Mouse (Mus musculus) spleen, adult 2 months (tissue): ENCODE measurements around the gene Ano9. TPM values are rescaled to one million over a fixed set of nuclear protein-coding genes. Genes with fewer than 3 reads are reported as not detected.
A peak's percentile ranks its signal among the peaks of the same experiment; 100 is the strongest.

ENCODE experiments used
- DNase-seq, 2 experiments: peaks; one replicate each; pipeline versions ENCODE4 v3.0.0 to v3.0.0-alpha.2; 2012 to 2021; ENCODE audit warnings: low spot score in 2 of 2, low read depth in 1 of 2
- H3K27ac ChIP-seq: fragments of 200-500 bp; 2 replicates; pipeline ENCODE4 v1.5.1; 2012; ENCODE audit warnings: low read length, inconsistent platforms; ENCODE audit not compliant: insufficient read depth
- H3K27me3 ChIP-seq: fragments of 200-500 bp; 2 replicates; pipeline ENCODE4 v1.6.1; 2012; ENCODE audit warnings: mild to moderate bottlenecking, moderate library complexity, low read length, inconsistent platforms; ENCODE audit not compliant: control insufficient read depth, insufficient read depth
- H3K36me3 ChIP-seq: fragments of 200-500 bp; 2 replicates; pipeline ENCODE4 v1.6.1; 2012; ENCODE audit warnings: mild to moderate bottlenecking, low read length, inconsistent platforms; ENCODE audit not compliant: control insufficient read depth, insufficient read depth
- H3K4me1 ChIP-seq: fragments of 200-500 bp; 2 replicates; pipeline ENCODE4 v1.6.1; 2011; ENCODE audit warnings: inconsistent platforms; ENCODE audit not compliant: control insufficient read depth, insufficient read depth, insufficient read length
- H3K4me3 ChIP-seq: fragments of 200-500 bp; 2 replicates; pipeline ENCODE4 v1.5.1; 2011; ENCODE audit warnings: mild to moderate bottlenecking, inconsistent platforms; ENCODE audit not compliant: insufficient read depth, insufficient read length; ENCODE audit errors: extremely low read depth
- CTCF ChIP-seq: fragments of 200-500 bp; IDR thresholded peaks from 2 replicates; pipeline ENCODE4 v1.5.1; 2011; ENCODE audit warnings: mild to moderate bottlenecking, inconsistent platforms; ENCODE audit not compliant: insufficient read depth, insufficient read length, insufficient replicate concordance; ENCODE audit errors: extremely low read depth
- POLR2A ChIP-seq: fragments of 200-500 bp; IDR thresholded peaks from 2 replicates; pipeline ENCODE4 v1.6.1; 2011; ENCODE audit warnings: low read depth, low read length, inconsistent platforms
- WGBS: fragments of 180-500 bp; shearing (Covaris S2); methylation state at CpG from one replicate; pipeline ENCODE4 v1.1.7; 2018; 5-methylcytosine and 5-hydroxymethylcytosine counted together
- polyA plus RNA-seq: library from polyadenylated mRNA; depleted of rRNA; stranded (reverse); fragments of >200 nt; gene quantifications from 2 replicates; pipeline ENCODE4 v1.2.3, GENCODE M21; 2012

Gene Ano9
- polyA plus RNA-seq, 1 experiment: 0.02 TPM

GRCm38 (mm10) chr7:141077841-141078240 is 39.8 kb downstream of the Ano9 start, which contains the start of gene Pkp3:
Pkp3 (plus strand) TSS chr7:141078218.
- WGBS: 92% methylated on average over 15 of the region's 15 CpGs
- Histone ChIP-seq H3K4me3 (no peak within 1 kb of the TSS), H3K36me3 (no peaks in the 10 kb centered on the region), H3K27ac (no peak within 1 kb of the TSS), H3K27me3 (no peaks in the 10 kb centered on the region), H3K4me1 (no peaks in the 10 kb centered on the region)
- TF ChIP-seq CTCF: no peak
- TF ChIP-seq POLR2A: no peak
- DNase-seq: no peak

GRCm38 (mm10) chr7:141073782-141074181 is 43.8 kb downstream of the Ano9 start:
- H3K4me1 ChIP-seq: peaks cover 4% of the 10 kb centered on the region; the same call in 1 of the 2 replicates
- TF ChIP-seq POLR2A (no peak), CTCF (no peak)
- peaks cover 5% of the 10 kb centered on the region for H3K27me3 ChIP-seq
- no peak overlapping the region for H3K4me3 ChIP-seq
- H3K36me3 ChIP-seq: no peaks in the 10 kb centered on the region
- WGBS: 64% methylated on average over 4 of the region's 4 CpGs
- H3K27ac ChIP-seq: no peak overlapping the region
- DNase-seq: no peak

- Histone ChIP-seq H3K36me3 (no peaks in the 10 kb centered on the region), H3K4me3 (peak overlapping the region; percentile 10; the same call in 1 of the 2 replicates), H3K4me1 (peaks cover 4% of the 10 kb centered on the region; the same call in 1 of the 2 replicates), H3K27ac (peak overlapping the region; percentile 54), H3K27me3 (peaks cover 5% of the 10 kb centered on the region)
- DNase-seq: peak; percentile 58 to 63
- 7% methylated on average over 23 of the region's 23 CpGs for WGBS
- TF ChIP-seq CTCF: peak; percentile 85; the same call in 1 of the 2 replicates
- no peak for TF ChIP-seq POLR2A
These were observed 45.4 kb downstream of the Ano9 start for GRCm38 (mm10) chr7:141072017-141072745.

- Histone ChIP-seq H3K4me1 (peaks cover 4% of the 10 kb centered on the region; the same call in 1 of the 2 replicates), H3K27ac (no peak overlapping the region), H3K36me3 (no peaks in the 10 kb centered on the region), H3K4me3 (peak overlapping the region; percentile 39; the same call in 1 of the 2 replicates), H3K27me3 (peaks cover 5% of the 10 kb centered on the region)
- WGBS: 5% methylated on average over 51 of the region's 51 CpGs
- TF ChIP-seq POLR2A: no peak
- peak; percentile 46; the same call in 1 of the 2 replicates for TF ChIP-seq CTCF
- peak in 1 of 2 experiments; percentile 54 for DNase-seq
These were observed 47.3 kb downstream of the Ano9 start for GRCm38 (mm10) chr7:141070058-141070862.

GRCm38 (mm10) chr7:141068351-141068750 is 49.3 kb downstream of the Ano9 start:
- peaks cover 4% of the 10 kb centered on the region; the same call in 1 of the 2 replicates for H3K4me1 ChIP-seq
- no peaks in the 10 kb centered on the region for H3K36me3 ChIP-seq
- 87% methylated on average over 19 of the region's 19 CpGs for WGBS
- TF ChIP-seq CTCF (no peak), POLR2A (no peak)
- no peak overlapping the region for H3K4me3 ChIP-seq
- no peak for DNase-seq
- no peak overlapping the region for H3K27ac ChIP-seq
- peaks cover 5% of the 10 kb centered on the region for H3K27me3 ChIP-seq

- no peak for TF ChIP-seq CTCF
- TF ChIP-seq POLR2A: no peak
- Histone ChIP-seq H3K4me3 (no peak overlapping the region), H3K27me3 (peaks cover 15% of the 10 kb centered on the region), H3K36me3 (no peaks in the 10 kb centered on the region), H3K27ac (no peak overlapping the region), H3K4me1 (peaks cover 10% of the 10 kb centered on the region)
- 72% methylated on average over 7 of the region's 7 CpGs for WGBS
- DNase-seq: no peak
These were observed 53.0 kb downstream of the Ano9 start for GRCm38 (mm10) chr7:141064576-141064975.
